Mouse (Mus musculus) testis, adult 2 months (tissue): ENCODE measurements around the gene Pgrmc2. TPM values are rescaled to one million over a fixed set of nuclear protein-coding genes. Genes with fewer than 3 reads are reported as not detected.

Experiments
- H3K27ac ChIP-seq: fragments of 200-500 bp; 2 replicates; pipeline ENCODE4 v1.5.1; 2012; ENCODE audit warnings: low read depth, low read length; ENCODE audit not compliant: control insufficient read depth, insufficient read depth
- H3K27me3 ChIP-seq: fragments of 200-500 bp; 2 replicates; pipeline ENCODE4 v1.6.1; 2012; ENCODE audit warnings: mild to moderate bottlenecking, low read length, moderate library complexity; ENCODE audit not compliant: control insufficient read depth, insufficient read depth
- H3K36me3 ChIP-seq: fragments of 200-500 bp; 2 replicates; pipeline ENCODE4 v1.6.1; 2012; ENCODE audit warnings: mild to moderate bottlenecking, low read length; ENCODE audit not compliant: control insufficient read depth, insufficient read depth
- H3K4me1 ChIP-seq: fragments of 200-500 bp; 2 replicates; pipeline ENCODE4 v1.6.1; 2012; ENCODE audit warnings: low read length; ENCODE audit not compliant: control insufficient read depth, insufficient read depth
- H3K4me3 ChIP-seq: fragments of 200-500 bp; 2 replicates; pipeline ENCODE4 v1.5.1; 2012; ENCODE audit warnings: low read depth, mild to moderate bottlenecking, low read length, moderate library complexity, mixed read lengths; ENCODE audit not compliant: control insufficient read depth
- CTCF ChIP-seq: fragments of 200-500 bp; IDR thresholded peaks from 2 replicates; pipeline ENCODE4 v1.5.1; 2012; ENCODE audit warnings: low read depth, mild to moderate bottlenecking, inconsistent platforms, low read length, moderate library complexity; ENCODE audit not compliant: control insufficient read depth, insufficient read depth, insufficient replicate concordance
- POLR2A ChIP-seq: fragments of 200-500 bp; IDR thresholded peaks from 2 replicates; pipeline ENCODE4 v1.6.1; 2012; ENCODE audit warnings: low read depth, mild to moderate bottlenecking, inconsistent platforms, low read length, moderate library complexity; ENCODE audit not compliant: control insufficient read depth
- polyA plus RNA-seq: library from polyadenylated mRNA; depleted of rRNA; stranded (reverse); fragments of >200 nt; gene quantifications from 2 replicates; pipeline ENCODE4 v1.2.3, GENCODE M21; 2012; rRNA removed

Gene Pgrmc2
- 36.1 and 40.1 TPM in 2 replicates for polyA plus RNA-seq

DNA sequence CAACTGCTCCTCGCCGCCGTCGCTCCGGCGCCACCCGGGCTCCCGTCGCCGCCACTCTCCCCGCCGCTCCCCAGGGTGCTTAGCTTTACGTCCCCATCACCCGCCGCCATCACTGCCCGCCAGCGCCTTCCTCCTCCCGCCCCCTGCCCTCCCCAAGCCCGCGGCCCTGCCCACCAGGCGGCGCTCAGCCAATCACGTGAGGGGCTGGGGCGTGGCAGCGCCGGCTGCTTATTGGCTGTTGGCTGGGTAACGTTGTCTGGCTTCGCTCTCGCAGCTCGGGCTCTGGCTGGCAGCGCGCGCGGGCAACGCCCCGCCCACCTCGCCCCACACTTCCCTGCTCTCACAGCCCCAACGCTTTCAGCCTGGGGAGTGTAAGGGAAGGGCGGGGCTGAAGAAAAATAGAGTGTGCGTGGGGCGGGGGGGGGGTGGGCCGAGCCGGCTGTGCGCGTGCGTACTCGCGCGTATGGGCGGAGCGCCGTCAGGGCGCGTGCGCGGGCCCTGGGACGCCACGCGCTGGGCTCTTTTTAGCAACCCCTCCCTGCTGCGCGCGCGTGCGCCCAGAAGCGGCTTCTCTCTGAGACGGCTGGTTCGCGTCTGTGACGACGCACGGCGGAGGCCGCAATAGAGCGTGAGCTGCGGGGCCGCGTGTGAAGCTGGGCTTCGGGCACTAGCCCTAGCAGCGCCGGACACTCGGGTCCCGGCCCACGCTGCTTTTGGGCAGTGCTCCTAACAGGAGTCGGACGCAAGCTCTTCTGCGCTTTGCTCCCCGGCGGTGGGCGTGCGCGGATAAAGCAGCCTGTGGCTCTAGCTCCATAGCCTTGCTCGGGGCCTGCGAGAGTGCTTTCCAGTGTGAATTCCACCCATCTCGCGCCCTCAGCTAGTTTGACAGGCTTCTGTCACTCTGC is at the start of gene Pgrmc2:
Gene Pgrmc2 (minus strand): TSS at position 162 of the 905 bp plus-strand sequence.
- TF ChIP-seq POLR2A (peak; percentile 92), CTCF (no peak)
- peaks cover 4% of the 10 kb centered on the region for H3K4me1 ChIP-seq
- peak within 1 kb of the TSS; percentile 89 for H3K4me3 ChIP-seq
- H3K36me3 ChIP-seq: no peaks in the 10 kb centered on the region
- peak within 1 kb of the TSS; percentile 94 for H3K27ac ChIP-seq
- no peaks in the 10 kb centered on the region for H3K27me3 ChIP-seq

DNA sequence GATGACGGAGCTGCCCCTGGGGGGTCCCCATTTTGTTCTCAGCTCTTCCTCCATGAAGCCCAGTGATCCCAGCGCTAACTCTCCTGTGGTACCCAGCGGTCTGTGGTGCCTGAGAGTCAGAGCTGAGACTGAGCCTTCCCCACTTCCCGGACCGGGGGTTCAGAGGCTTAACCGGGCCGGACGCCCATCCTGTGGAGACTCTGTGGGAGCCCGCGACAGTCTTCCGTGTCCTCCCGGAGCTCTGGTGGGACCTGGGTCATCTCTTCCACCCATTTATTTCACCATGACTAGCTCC is 41.1 kb upstream of the Pgrmc2 start:
- TF ChIP-seq POLR2A: no peak
- TF ChIP-seq CTCF: no peak
- no peak overlapping the region for H3K4me3 ChIP-seq
- H3K27ac ChIP-seq: no peak overlapping the region
- H3K36me3 ChIP-seq: no peaks in the 10 kb centered on the region
- H3K4me1 ChIP-seq: peaks cover 4% of the 10 kb centered on the region; the same call in 1 of the 2 replicates
- no peaks in the 10 kb centered on the region for H3K27me3 ChIP-seq

DNA sequence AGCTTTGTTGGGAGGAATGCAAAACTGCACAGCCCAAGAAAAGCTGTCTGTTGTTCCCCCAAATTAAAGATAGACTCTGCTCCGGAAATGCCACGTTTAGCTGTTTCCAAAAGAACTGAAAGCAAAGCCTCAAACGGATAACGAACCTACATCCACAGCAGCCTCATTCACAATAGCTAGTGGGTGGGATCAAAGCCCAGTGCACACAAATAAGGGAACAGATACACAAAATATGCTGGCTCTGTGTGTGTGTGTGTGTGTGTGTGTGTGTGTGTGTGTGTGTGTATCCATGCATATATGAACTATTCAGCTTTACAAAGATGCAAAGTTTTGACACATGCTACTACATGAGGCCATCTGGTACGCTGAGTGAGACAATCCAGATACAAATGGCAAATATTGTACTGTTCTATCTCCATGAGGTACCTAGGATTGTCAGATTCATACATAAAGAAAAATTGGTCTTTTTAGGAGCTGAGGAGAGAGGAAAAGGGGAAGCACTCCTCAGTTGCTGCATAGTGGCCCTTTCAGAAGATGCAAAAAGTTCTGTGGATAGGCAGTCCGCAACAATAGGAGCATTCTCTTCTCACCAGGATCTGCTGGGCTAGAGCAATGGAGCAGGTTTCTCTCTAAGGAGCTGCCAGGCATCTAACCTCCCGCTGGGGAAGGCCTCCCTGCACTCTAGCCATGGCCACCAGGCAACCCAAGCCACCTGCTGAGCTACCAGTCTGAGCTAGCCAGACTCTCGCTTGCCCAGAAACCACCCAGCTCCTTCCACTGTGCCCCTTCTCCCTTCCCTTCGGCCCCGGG is 40.5 kb upstream of the Pgrmc2 start:
- H3K36me3 ChIP-seq: no peaks in the 10 kb centered on the region
- H3K27me3 ChIP-seq: no peaks in the 10 kb centered on the region
- H3K4me1 ChIP-seq: peaks cover 4% of the 10 kb centered on the region; the same call in 1 of the 2 replicates
- TF ChIP-seq POLR2A (no peak), CTCF (no peak)
- H3K27ac ChIP-seq: no peak overlapping the region
- H3K4me3 ChIP-seq: no peak overlapping the region

DNA sequence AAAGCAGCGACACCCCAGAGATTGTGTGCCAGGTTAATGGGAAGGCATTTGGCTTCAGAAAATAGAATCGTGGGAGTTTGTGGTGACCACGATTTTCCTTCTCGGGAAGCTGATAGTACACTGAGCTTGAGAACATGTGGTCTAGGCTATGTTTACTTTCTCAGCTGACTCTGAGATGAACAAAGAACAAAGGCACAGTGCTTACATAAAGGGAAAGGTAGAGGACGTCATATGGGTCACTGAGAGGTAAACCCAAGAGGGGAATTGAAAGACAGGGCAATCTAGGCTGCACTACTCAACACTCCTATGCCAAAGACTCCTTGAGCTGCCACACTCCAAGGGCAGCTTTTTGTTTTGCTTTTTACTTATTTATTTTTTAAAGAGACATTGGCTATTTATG is 35.3 kb upstream of the Pgrmc2 start:
- Histone ChIP-seq H3K4me1 (no peaks in the 10 kb centered on the region), H3K36me3 (no peaks in the 10 kb centered on the region), H3K27me3 (no peaks in the 10 kb centered on the region), H3K4me3 (no peak overlapping the region), H3K27ac (no peak overlapping the region)
- no peak for TF ChIP-seq CTCF
- TF ChIP-seq POLR2A: no peak

DNA sequence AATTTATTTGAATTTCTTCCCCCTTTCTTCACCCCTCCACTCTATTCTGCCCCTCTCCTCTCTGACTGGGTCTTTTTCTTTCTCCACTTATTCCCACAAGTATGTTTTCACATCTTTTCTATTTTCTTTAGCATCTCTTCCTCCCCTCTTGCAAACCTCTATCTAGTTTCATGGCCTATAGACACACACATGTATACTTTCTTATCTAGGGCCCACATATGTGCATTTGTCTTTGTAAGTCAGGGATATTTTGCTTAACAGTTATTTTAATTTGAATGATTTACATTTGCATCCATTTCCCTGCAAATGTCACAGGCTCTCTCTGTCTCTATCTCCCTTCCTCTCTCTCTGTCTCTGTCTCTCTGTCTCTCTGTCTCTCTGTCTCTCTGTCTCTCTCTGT is 34.6 kb upstream of the Pgrmc2 start:
- TF ChIP-seq POLR2A: no peak
- no peak for TF ChIP-seq CTCF

DNA sequence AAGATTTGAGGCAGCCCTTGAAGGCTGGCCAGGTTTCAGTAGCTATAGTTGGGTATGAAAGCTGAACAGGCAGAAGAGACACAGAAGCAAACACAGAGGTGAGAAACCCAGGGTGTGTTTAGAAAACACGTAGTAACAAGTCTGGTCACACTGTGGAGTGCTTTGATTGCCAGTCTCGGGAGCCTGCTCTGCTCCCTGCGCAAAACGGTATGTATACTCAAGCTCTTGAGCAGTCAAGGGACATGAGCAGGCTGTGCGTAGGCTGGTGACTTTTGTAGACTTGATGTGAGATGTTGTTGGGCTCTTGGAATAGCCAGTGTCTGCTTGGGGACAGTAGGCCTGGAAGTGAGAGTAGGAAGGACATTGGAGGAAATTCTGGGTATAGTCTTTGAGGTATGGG is 30.3 kb upstream of the Pgrmc2 start:
- Histone ChIP-seq H3K27me3 (no peaks in the 10 kb centered on the region), H3K36me3 (no peaks in the 10 kb centered on the region), H3K4me3 (no peak overlapping the region), H3K4me1 (no peaks in the 10 kb centered on the region), H3K27ac (no peak overlapping the region)
- no peak for TF ChIP-seq CTCF
- no peak for TF ChIP-seq POLR2A

More for the DNA sequence above, 34.6 kb upstream of the Pgrmc2 start:
- Histone ChIP-seq H3K27ac (no peak overlapping the region), H3K27me3 (no peaks in the 10 kb centered on the region), H3K36me3 (no peaks in the 10 kb centered on the region), H3K4me1 (no peaks in the 10 kb centered on the region), H3K4me3 (no peak overlapping the region)

DNA sequence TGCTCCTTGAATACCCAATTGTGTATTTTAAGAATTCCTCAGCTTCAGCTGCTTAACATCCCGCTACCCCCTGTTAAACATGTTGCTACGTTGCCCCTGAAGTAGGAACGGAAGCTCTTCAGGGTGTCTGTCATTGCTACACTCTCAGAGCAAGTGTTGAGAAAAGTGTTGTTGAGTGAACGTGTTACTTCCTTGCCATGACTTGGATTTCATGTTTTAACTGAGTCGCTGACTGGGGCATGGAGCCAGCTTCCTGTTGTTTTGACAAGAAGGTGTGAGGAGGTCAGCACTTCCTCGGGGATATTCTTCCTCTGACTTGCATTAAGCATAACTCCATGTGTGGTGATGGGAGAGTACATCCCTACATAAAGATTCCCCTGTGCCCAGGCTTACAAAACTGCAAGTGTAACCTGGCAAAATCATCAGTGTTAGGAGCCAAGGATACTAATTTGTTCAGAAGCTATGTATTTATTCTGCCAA is 25.5 kb upstream of the Pgrmc2 start:
- Histone ChIP-seq H3K4me1 (no peaks in the 10 kb centered on the region), H3K27ac (no peak overlapping the region), H3K27me3 (no peaks in the 10 kb centered on the region), H3K36me3 (no peaks in the 10 kb centered on the region), H3K4me3 (no peak overlapping the region)
- TF ChIP-seq CTCF (no peak), POLR2A (no peak)
